ENCODE assay signal across 7 mouse cellular contexts in genomic region chr2:148406971-148407869, GRCm38 (mm10). TPM values are rescaled to one million over a fixed set of nuclear protein-coding genes. Genes with fewer than 3 reads are reported as not detected.
A peak's percentile ranks its signal among the peaks of the same experiment; 100 is the strongest.
DNase-seq lines count a peak whose midpoint lies in the region; ATAC-seq and TF ChIP-seq lines count a peak whose summit lies in the region.

No protein-coding gene starts in this region.

- peak overlapping the region; percentile 26; the same call in 1 of the 2 replicates for H3K27ac ChIP-seq in cortical plate, adult 2 months (ENCODE audit: insufficient read depth, low read length)
- peak overlapping the region; percentile 82 for H3K27ac ChIP-seq in heart, embryonic 10.5 days
- H3K27ac ChIP-seq in kidney, postnatal 0 days, result peak overlapping the region; percentile 16; the same call in 1 of the 2 replicates
- H3K27ac ChIP-seq in macrophage, result peak overlapping the region; percentile 82

- peak overlapping the region; percentile 52 for H3K9ac ChIP-seq in kidney, postnatal 0 days (ENCODE audit: low read depth, low read length)

- peaks cover 38% of the 10 kb centered on the region for H3K27me3 ChIP-seq in heart, embryonic 10.5 days (ENCODE audit: insufficient read depth, poor library complexity, severe bottlenecking)
- H3K27me3 ChIP-seq in kidney, postnatal 0 days (ENCODE audit: insufficient read depth, low read length), result peaks cover 14% of the 10 kb centered on the region

- TF ChIP-seq CTCF in cortical plate, adult 2 months (IDR thresholded peaks at IDR 0.05; ENCODE audit: extremely low read depth, insufficient read depth, low read length), result no peak
- no peak for TF ChIP-seq CTCF in kidney, postnatal 0 days (IDR thresholded peaks at IDR 0.05; ENCODE audit: low read depth)

- H3K4me3 ChIP-seq in cortical plate, adult 2 months (ENCODE audit: insufficient read depth, low read length), result peak overlapping the region; percentile 0; the same call in 1 of the 2 replicates
- peak overlapping the region; percentile 64 for H3K4me3 ChIP-seq in heart, embryonic 10.5 days
- peak overlapping the region; percentile 45 for H3K4me3 ChIP-seq in kidney, postnatal 0 days (replicated peaks; ENCODE audit: low read depth, low read length)
- H3K4me3 ChIP-seq in macrophage (ENCODE audit: inconsistent target), result peak overlapping the region; percentile 59

- peak; percentile 48 for DNase-seq in adipocyte (ENCODE audit: low spot score)
- peak; percentile 79 for DNase-seq in heart, embryonic 10.5 days (ENCODE audit: low spot score)
- DNase-seq in kidney, postnatal 0 days (ENCODE audit: low spot score), result peak; percentile 58
- peak; percentile 48 to 77 for DNase-seq in spleen, postnatal 4 days (ENCODE audit: low spot score in 2 of 2)
- DNase-seq in left cerebral cortex, postnatal 25 days (ENCODE audit: low spot score in 2 of 2), result no peak

- peak; percentile 38; the same call in 1 of the 2 replicates for ATAC-seq in kidney, postnatal 0 days (replicated peaks; ENCODE audit: low FRiP score, low read depth)

- WGBS in heart, embryonic 10.5 days, result 5% methylated on average over 55 of the region's 55 CpGs
- 5% methylated on average over 55 of the region's 55 CpGs for WGBS in kidney, postnatal 0 days
- 11% methylated on average over 55 of the region's 55 CpGs for WGBS in macrophage (ENCODE audit: missing documents)

- no peaks in the 10 kb centered on the region for H3K36me3 ChIP-seq in heart, embryonic 10.5 days
- H3K36me3 ChIP-seq in kidney, postnatal 0 days (ENCODE audit: insufficient read depth, low read length), result no peaks in the 10 kb centered on the region
- no peaks in the 10 kb centered on the region for H3K36me3 ChIP-seq in macrophage (ENCODE audit: inconsistent target)

- peaks cover 50% of the 10 kb centered on the region for H3K79me2 ChIP-seq in macrophage (ENCODE audit: inconsistent target)

- intact Hi-C loops in left cerebral cortex, postnatal 25 days (cut with DNase I), result loop anchor here (5.0 kb wide), 4 partner anchors 130 to 285 kb away; no protein-coding TSS in a partner anchor

- peak overlapping the region; percentile 69 for H3K4me2 ChIP-seq in kidney, postnatal 0 days (ENCODE audit: low read length)

- H3K9me3 ChIP-seq in heart, embryonic 10.5 days, result no peaks in the 10 kb centered on the region
- H3K9me3 ChIP-seq in kidney, postnatal 0 days (replicated peaks; ENCODE audit: low read length), result no peaks in the 10 kb centered on the region

- no peaks in the 10 kb centered on the region for H3K4me1 ChIP-seq in cortical plate, adult 2 months (ENCODE audit: control insufficient read depth, insufficient read depth, low read length)
- peaks cover 31% of the 10 kb centered on the region for H3K4me1 ChIP-seq in heart, embryonic 10.5 days
- peaks cover 19% of the 10 kb centered on the region for H3K4me1 ChIP-seq in kidney, postnatal 0 days (replicated peaks; ENCODE audit: insufficient read depth, low read length)

- TF ChIP-seq POLR2A in cortical plate, adult 2 months (IDR thresholded peaks at IDR 0.05; ENCODE audit: extremely low read depth, insufficient read depth, low read length), result no peak

RNA-seq across cellular contexts. Expression of gene Thbd, which starts 0.8 kb away (rescaled TPM):
- polyA plus RNA-seq in cortical plate, adult 2 months (2012; rRNA removed), result 10.0 and 14.4 TPM in 2 replicates
- polyA plus RNA-seq in heart, embryonic 10.5 days (2016; fragmentation: Nextera tagmentation; extraction: Ambion mirVana), result 10.9 and 14.6 TPM in 2 replicates
- polyA plus RNA-seq in kidney, postnatal 0 days (2015; fragmentation: Nextera tagmentation; extraction: Ambion mirVana), result 14.7 and 14.8 TPM in 2 replicates
- total RNA-seq in macrophage (2018; cell fraction: chromatin; rRNA removed), result 10 to 100 TPM in 8 of 26 experiments, 1 to 10 TPM in 17, under 1 TPM in 1; 0.67 to 27.2 (median 6.1) TPM
- total RNA-seq in macrophage (2018; cell fraction: cytosol; rRNA removed), result 10 to 100 TPM in 7 of 26 experiments, 1 to 10 TPM in 19; 1.1 to 16.1 (median 4.2) TPM
- 10 to 100 TPM in 14 of 26 experiments, 1 to 10 TPM in 12; 3.6 to 35.6 (median 10.9) TPM for total RNA-seq in macrophage (2018; cell fraction: nucleus; rRNA removed)
- 3.9 to 10.3 TPM (median 4.0 TPM) in 3 replicates for polyA plus RNA-seq in macrophage (2018)
- total RNA-seq in left cerebral cortex, postnatal 25 days (2021), result 10 to 100 TPM; 10.6 to 13.8 TPM

RNA-seq across cellular contexts. Expression of gene Sstr4, which starts 12.1 kb away (rescaled TPM):
- polyA plus RNA-seq in cortical plate, adult 2 months (2012; rRNA removed), result 21.9 and 25.7 TPM in 2 replicates
- polyA plus RNA-seq in heart, embryonic 10.5 days (2016; fragmentation: Nextera tagmentation; extraction: Ambion mirVana), result 0.52 and 0.89 TPM in 2 replicates
- polyA plus RNA-seq in kidney, postnatal 0 days (2015; fragmentation: Nextera tagmentation; extraction: Ambion mirVana), result 0.16 and 0.19 TPM in 2 replicates
- total RNA-seq in macrophage (2018; cell fraction: chromatin; rRNA removed), result not detected
- not detected for total RNA-seq in macrophage (2018; cell fraction: cytosol; rRNA removed)
- total RNA-seq in macrophage (2018; cell fraction: nucleus; rRNA removed), result not detected
- not detected in 3 replicates for polyA plus RNA-seq in macrophage (2018)
- 10 to 100 TPM; 35.1 to 42.9 TPM for total RNA-seq in left cerebral cortex, postnatal 25 days (2021)

RNA-seq across cellular contexts. Expression of gene Cd93, which starts 36.1 kb away (rescaled TPM):
- 3.7 and 4.0 TPM in 2 replicates for polyA plus RNA-seq in cortical plate, adult 2 months (2012; rRNA removed)
- 10.3 and 19.7 TPM in 2 replicates for polyA plus RNA-seq in heart, embryonic 10.5 days (2016; fragmentation: Nextera tagmentation; extraction: Ambion mirVana)
- 17.0 and 17.5 TPM in 2 replicates for polyA plus RNA-seq in kidney, postnatal 0 days (2015; fragmentation: Nextera tagmentation; extraction: Ambion mirVana)
- total RNA-seq in macrophage (2018; cell fraction: chromatin; rRNA removed), result 100 to 1,000 TPM in 15 of 26 experiments, 10 to 100 TPM in 11; 16.5 to 157 (median 107) TPM
- 100 to 1,000 TPM; 154 to 389 (median 241) TPM for total RNA-seq in macrophage (2018; cell fraction: cytosol; rRNA removed)
- 100 to 1,000 TPM in 25 of 26 experiments, 10 to 100 TPM in 1; 88.6 to 676 (median 368) TPM for total RNA-seq in macrophage (2018; cell fraction: nucleus; rRNA removed)
- 156 to 277 TPM (median 258 TPM) in 3 replicates for polyA plus RNA-seq in macrophage (2018)
- 1 to 10 TPM; 6.1 to 7.6 TPM for total RNA-seq in left cerebral cortex, postnatal 25 days (2021)

Comparison
In these comparisons a context has a peak if more than half of its experiments do, and no peak if none do; other contexts are left out.
1. DNase-seq: peak in adipocyte (single experiment), heart, embryonic 10.5 days (single experiment), kidney, postnatal 0 days (single experiment) and spleen, postnatal 4 days (2 of 2); none in left cerebral cortex, postnatal 25 days (0 of 2).
2. H3K27ac ChIP-seq: peak in every context shown above with its lines; median percentile 82 in heart, embryonic 10.5 days; 82 in macrophage; 26 in cortical plate, adult 2 months; 16 in kidney, postnatal 0 days.
3. H3K4me3 ChIP-seq: peak in every context shown above with its lines; median percentile 64 in heart, embryonic 10.5 days; 59 in macrophage; 45 in kidney, postnatal 0 days; 0 in cortical plate, adult 2 months.
4. RNA of gene Sstr4, which starts 12.1 kb away (polyA plus RNA-seq): 21.9 to 25.7 TPM in cortical plate, adult 2 months; 0.52 to 0.89 TPM in heart, embryonic 10.5 days, 0.16 to 0.19 TPM in kidney, postnatal 0 days and not detected in macrophage; every median in the first group is over 10 times any median in the second.